Mouse (Mus musculus): Measurements from ENCODE around the gene Fabp6. TPM values are rescaled to one million over a fixed set of nuclear protein-coding genes. Genes with fewer than 3 reads are reported as not detected.

The Fabp6 gene
- not detected in 2 replicates for polyA plus RNA-seq (2016; fragmentation: Nextera tagmentation; extraction: Ambion mirVana)

DNA sequence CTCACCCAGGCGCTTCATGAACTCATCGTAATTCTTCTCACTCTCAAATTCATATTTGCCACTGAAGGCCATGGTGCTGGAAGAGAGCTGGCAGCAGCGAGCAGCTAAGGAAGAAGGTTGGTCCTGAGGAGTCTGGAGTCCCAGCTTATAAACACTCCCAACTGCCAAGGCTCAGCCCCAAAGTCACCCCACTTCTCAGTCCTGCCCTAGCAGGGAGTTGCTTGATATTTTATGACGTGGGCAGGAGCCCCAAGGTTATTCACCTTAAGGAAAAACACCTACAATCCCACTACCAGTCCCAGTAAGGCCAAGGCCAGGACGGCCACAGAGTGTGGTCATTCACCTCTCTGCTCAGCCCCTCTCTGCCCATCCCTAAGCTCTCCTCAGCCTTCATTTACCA, at the start of gene Fabp6:
Gene Fabp6, minus strand, starts transcription at position 101 of the 400 bp plus-strand sequence.
- no peak within 1 kb of the TSS for H3K9ac ChIP-seq
- H3K4me2 ChIP-seq (replicated peaks), result no peak within 1 kb of the TSS
- H3K4me1 ChIP-seq, result no peaks in the 10 kb centered on the region
- WGBS, result 91% methylated on average over 5 of the region's 5 CpGs
- H3K27ac ChIP-seq, result no peak within 1 kb of the TSS
- H3K36me3 ChIP-seq, result no peaks in the 10 kb centered on the region
- no peaks in the 10 kb centered on the region for H3K9me3 ChIP-seq (replicated peaks)
- ATAC-seq (ENCODE audit: low FRiP score), result no peak
- no peaks in the 10 kb centered on the region for H3K27me3 ChIP-seq
- H3K4me3 ChIP-seq, result no peak within 1 kb of the TSS

DNA sequence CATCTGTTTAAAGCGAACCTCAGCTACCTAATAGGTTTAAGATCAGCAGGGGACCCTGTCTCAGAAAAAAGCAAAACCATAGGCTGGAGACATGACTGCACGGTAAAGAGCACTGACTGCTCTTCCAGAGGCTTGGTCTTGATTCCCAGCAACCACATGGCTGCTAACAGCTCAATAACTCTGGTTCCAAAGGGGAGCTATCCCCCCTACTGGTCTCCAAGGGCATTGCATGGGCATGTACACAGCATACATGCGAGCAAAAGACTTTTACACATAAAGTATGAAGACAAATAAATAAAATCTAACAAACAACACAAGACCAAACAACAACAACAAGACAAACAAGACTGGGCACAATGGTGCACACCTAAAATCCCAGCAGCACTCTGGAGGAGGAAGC, 43.9 kb upstream of the Fabp6 start:
- no peaks in the 10 kb centered on the region for H3K9me3 ChIP-seq (replicated peaks)
- 80% methylated on average over 3 of the region's 3 CpGs for WGBS
- H3K27ac ChIP-seq, result no peak overlapping the region
- no peaks in the 10 kb centered on the region for H3K27me3 ChIP-seq
- H3K4me3 ChIP-seq, result no peak overlapping the region
- no peak overlapping the region for H3K9ac ChIP-seq
- ATAC-seq (ENCODE audit: low FRiP score), result no peak
- no peak overlapping the region for H3K4me2 ChIP-seq (replicated peaks)
- peaks cover 13% of the 10 kb centered on the region for H3K4me1 ChIP-seq
- no peaks in the 10 kb centered on the region for H3K36me3 ChIP-seq

- ATAC-seq (ENCODE audit: low FRiP score), result peak; percentile 88
- no peak overlapping the region for H3K4me3 ChIP-seq
- WGBS, result 33% methylated on average over 2 of the region's 2 CpGs
- H3K36me3 ChIP-seq, result no peaks in the 10 kb centered on the region
- H3K9ac ChIP-seq, result no peak overlapping the region
- H3K4me2 ChIP-seq (replicated peaks), result no peak overlapping the region
- peaks cover 13% of the 10 kb centered on the region for H3K4me1 ChIP-seq
- H3K27me3 ChIP-seq, result no peaks in the 10 kb centered on the region
- H3K9me3 ChIP-seq (replicated peaks), result no peaks in the 10 kb centered on the region
- H3K27ac ChIP-seq, result peak overlapping the region; percentile 58
Measured at GRCm38 (mm10) chr11:43643180-43643591, 41.8 kb upstream of the Fabp6 start.

DNA sequence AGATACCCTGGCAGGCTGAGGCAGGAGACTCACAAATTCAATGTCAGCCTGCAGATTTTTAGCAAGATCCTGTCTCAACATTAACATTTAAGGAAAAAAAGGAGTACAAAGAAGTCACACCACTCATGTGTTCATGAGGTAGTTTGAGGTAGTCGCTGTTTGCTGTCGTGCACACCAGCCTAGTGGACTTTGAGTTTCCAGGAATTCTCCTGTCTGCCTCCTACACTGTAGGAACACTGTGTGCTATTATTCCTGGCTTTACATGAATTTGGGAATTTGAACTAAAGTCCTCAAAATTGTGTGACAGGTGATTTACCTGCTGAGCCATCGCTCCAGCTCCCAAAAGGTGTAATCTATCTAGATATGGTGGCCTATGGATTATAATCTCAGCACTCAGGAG, 37.1 kb upstream of the Fabp6 start:
- Histone ChIP-seq H3K4me3 (no peak overlapping the region), H3K9me3 (replicated peaks) (no peaks in the 10 kb centered on the region), H3K4me1 (peaks cover 13% of the 10 kb centered on the region), H3K27ac (no peak overlapping the region), H3K27me3 (no peaks in the 10 kb centered on the region), H3K4me2 (replicated peaks) (no peak overlapping the region), H3K36me3 (no peaks in the 10 kb centered on the region), H3K9ac (no peak overlapping the region)
- no peak for ATAC-seq (ENCODE audit: low FRiP score)
- WGBS, result 96% methylated on average over 3 of the region's 3 CpGs

- no peaks in the 10 kb centered on the region for H3K27me3 ChIP-seq
- WGBS, result 81% methylated on average over 4 of the region's 4 CpGs
- ATAC-seq (ENCODE audit: low FRiP score), result no peak
Measured at GRCm38 (mm10) chr11:43636761-43637160, 35.4 kb upstream of the Fabp6 start.

DNA sequence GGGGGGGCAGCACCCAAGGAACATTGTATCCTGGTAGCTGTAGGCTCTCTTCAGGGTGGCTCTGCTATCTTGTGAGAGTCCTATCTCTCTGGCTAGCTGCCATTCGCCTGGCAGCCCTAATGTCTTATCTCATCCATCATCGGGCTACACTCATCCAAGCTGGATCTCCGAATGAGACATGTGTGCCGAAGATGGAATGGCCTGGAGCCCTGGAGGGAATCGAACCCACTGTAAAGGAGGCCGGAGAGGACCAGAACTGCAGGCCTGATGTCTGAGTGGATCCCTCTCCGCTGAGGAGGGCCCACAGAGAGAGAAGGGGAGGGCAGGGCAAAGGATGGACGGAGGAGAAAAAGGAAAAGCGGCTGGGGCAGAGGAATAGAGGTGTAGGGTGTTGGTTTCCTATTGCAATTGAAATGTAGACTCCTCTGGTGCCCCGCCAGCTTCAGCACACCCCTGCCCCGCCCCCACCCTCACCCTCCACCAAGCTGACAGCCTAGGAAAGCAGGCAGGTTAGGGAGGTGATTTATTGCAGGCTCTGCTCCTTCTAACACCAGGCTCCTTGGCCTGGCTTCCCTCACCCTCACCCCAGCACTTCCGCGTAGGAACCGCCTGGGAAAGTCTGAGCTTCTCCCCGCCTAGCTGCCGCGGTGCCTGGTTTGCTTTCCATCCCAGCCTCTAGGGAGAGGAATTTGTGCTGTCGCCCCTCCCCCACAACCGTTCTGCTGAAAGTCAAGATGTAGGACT, 32.5 kb upstream of the Fabp6 start:
- H3K27ac ChIP-seq, result peak overlapping the region; percentile 62; the same call in 1 of the 2 replicates

More at GRCm38 (mm10) chr11:43636761-43637160, 35.4 kb upstream of the Fabp6 start:
- H3K4me2 ChIP-seq (replicated peaks), result no peak overlapping the region
- H3K4me3 ChIP-seq, result no peak overlapping the region
- no peak overlapping the region for H3K9ac ChIP-seq
- H3K9me3 ChIP-seq (replicated peaks), result no peaks in the 10 kb centered on the region
- H3K36me3 ChIP-seq, result no peaks in the 10 kb centered on the region
- no peak overlapping the region for H3K27ac ChIP-seq
- peaks cover 8% of the 10 kb centered on the region for H3K4me1 ChIP-seq

GRCm38 (mm10) chr11:43633165-43633564, 31.8 kb upstream of the Fabp6 start:
- H3K27ac ChIP-seq, result no peak overlapping the region
- no peaks in the 10 kb centered on the region for H3K9me3 ChIP-seq (replicated peaks)
- no peaks in the 10 kb centered on the region for H3K36me3 ChIP-seq
- H3K4me1 ChIP-seq, result peaks cover 8% of the 10 kb centered on the region
- no peak overlapping the region for H3K4me3 ChIP-seq
- no peak overlapping the region for H3K4me2 ChIP-seq (replicated peaks)
- H3K9ac ChIP-seq, result no peak overlapping the region
- WGBS, result 81% methylated on average over 6 of the region's 6 CpGs
- H3K27me3 ChIP-seq, result no peaks in the 10 kb centered on the region
- peak; percentile 12; the same call in 1 of the 2 replicates for ATAC-seq (ENCODE audit: low FRiP score)

More for the DNA sequence above, 32.5 kb upstream of the Fabp6 start:
- ATAC-seq (ENCODE audit: low FRiP score), result peak; percentile 74
- no peaks in the 10 kb centered on the region for H3K9me3 ChIP-seq (replicated peaks)
- no peak overlapping the region for H3K4me3 ChIP-seq
- H3K27me3 ChIP-seq, result no peaks in the 10 kb centered on the region
- H3K9ac ChIP-seq, result no peak overlapping the region
- 21% methylated on average over 19 of the region's 19 CpGs for WGBS
- no peaks in the 10 kb centered on the region for H3K36me3 ChIP-seq
- H3K4me1 ChIP-seq, result peaks cover 8% of the 10 kb centered on the region
- H3K4me2 ChIP-seq (replicated peaks), result peak overlapping the region; percentile 35

DNA sequence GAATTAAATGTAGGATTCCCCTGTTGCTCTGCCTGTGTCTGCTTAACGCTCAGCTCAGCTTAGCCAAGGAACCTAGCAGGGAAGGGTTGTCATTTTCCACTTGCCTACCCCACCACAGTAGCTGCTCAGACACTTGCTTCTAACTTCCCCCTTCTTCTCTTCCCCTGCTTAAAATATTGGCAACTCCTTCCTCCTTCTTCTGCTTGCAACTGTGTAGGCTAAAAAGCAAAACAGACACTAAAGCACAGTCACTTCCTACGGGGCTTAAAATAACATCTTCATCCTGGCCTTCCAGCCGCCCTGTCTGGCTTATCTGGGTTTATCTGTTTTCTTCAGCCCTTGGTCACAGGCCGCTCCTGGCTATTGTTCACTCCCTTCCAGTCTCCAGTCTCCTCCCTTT, 31.2 kb upstream of the Fabp6 start:
- 64% methylated on average over 4 of the region's 4 CpGs for WGBS
- Histone ChIP-seq H3K27ac (no peak overlapping the region), H3K27me3 (no peaks in the 10 kb centered on the region), H3K4me3 (no peak overlapping the region), H3K4me2 (replicated peaks) (no peak overlapping the region), H3K9me3 (replicated peaks) (no peaks in the 10 kb centered on the region), H3K9ac (no peak overlapping the region), H3K36me3 (no peaks in the 10 kb centered on the region), H3K4me1 (peaks cover 8% of the 10 kb centered on the region)
- ATAC-seq (ENCODE audit: low FRiP score), result no peak

DNA sequence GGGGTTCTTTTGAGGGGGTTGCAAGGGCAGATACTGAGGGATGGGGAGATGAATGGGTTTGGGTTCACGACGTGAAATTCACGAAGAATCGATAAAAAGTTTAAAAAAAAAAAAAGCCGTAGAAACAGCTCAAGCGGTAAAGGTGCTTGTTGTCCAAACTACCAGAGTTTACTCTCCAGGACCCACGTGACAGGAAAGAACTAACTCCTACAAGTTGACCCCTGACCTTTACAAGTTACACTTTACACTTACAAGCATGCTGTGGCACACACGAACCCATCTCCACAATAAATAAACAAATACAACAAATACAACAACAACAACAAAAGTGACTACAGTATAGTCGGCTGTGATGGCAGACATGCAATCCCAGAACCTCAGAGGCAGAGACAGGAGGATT, 30.3 kb upstream of the Fabp6 start:
- no peak overlapping the region for H3K4me3 ChIP-seq
- 86% methylated on average over 9 of the region's 9 CpGs for WGBS
- no peak for ATAC-seq (ENCODE audit: low FRiP score)
- H3K9ac ChIP-seq, result no peak overlapping the region
- no peaks in the 10 kb centered on the region for H3K36me3 ChIP-seq
- no peak overlapping the region for H3K4me2 ChIP-seq (replicated peaks)
- H3K27me3 ChIP-seq, result no peaks in the 10 kb centered on the region
- peaks cover 17% of the 10 kb centered on the region for H3K4me1 ChIP-seq
- no peaks in the 10 kb centered on the region for H3K9me3 ChIP-seq (replicated peaks)
- H3K27ac ChIP-seq, result no peak overlapping the region

GRCm38 (mm10) chr11:43626927-43627645, 25.7 kb upstream of the Fabp6 start:
- Histone ChIP-seq H3K9ac (peak overlapping the region; percentile 19; the same call in 1 of the 2 replicates), H3K27ac (0 out of 2 replicates have a peak overlapping the region, but pooled peaks have one; percentile 36), H3K4me2 (replicated peaks) (peak overlapping the region; percentile 44), H3K27me3 (no peaks in the 10 kb centered on the region), H3K9me3 (replicated peaks) (no peaks in the 10 kb centered on the region), H3K4me1 (peaks cover 15% of the 10 kb centered on the region), H3K36me3 (no peaks in the 10 kb centered on the region), H3K4me3 (0 out of 2 replicates have a peak overlapping the region, but pooled peaks have one; percentile 0)
- WGBS, result 28% methylated on average over 18 of the region's 18 CpGs
- ATAC-seq (ENCODE audit: low FRiP score), result no peak

- Histone ChIP-seq H3K36me3 (no peaks in the 10 kb centered on the region), H3K27me3 (no peaks in the 10 kb centered on the region), H3K4me1 (peaks cover 15% of the 10 kb centered on the region), H3K4me3 (0 out of 2 replicates have a peak overlapping the region, but pooled peaks have one; percentile 0), H3K4me2 (replicated peaks) (peak overlapping the region; percentile 44), H3K9me3 (replicated peaks) (no peaks in the 10 kb centered on the region), H3K9ac (peak overlapping the region; percentile 19; the same call in 1 of the 2 replicates), H3K27ac (peak overlapping the region; percentile 40; the same call in 1 of the 2 replicates)
- ATAC-seq (ENCODE audit: low FRiP score), result peak; percentile 38; the same call in 1 of the 2 replicates
- WGBS, result 9% methylated on average over 12 of the region's 12 CpGs
Measured at GRCm38 (mm10) chr11:43626300-43626926, 25.1 kb upstream of the Fabp6 start.

DNA sequence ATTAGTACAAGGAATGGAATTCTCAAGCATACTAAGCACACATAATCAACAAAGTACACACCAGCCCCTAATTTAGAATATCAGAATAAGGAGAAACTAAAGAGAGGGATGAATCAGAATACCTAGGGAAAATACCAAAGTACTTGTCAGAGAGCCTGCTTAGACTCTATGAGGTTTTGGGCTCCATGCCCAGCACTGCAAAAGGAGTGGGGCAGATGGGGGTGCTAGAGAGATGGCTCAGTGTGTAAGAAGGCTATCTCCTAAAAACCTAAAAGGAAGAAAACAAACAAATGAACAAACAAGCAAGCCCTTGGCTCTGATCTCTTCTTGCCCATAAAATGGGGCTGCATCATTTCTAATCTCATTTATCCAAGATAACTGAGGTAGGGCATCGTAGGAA, 23.0 kb upstream of the Fabp6 start:
- Histone ChIP-seq H3K4me3 (no peak overlapping the region), H3K9me3 (replicated peaks) (no peaks in the 10 kb centered on the region), H3K36me3 (no peaks in the 10 kb centered on the region), H3K27ac (no peak overlapping the region), H3K9ac (no peak overlapping the region), H3K27me3 (no peaks in the 10 kb centered on the region), H3K4me2 (replicated peaks) (no peak overlapping the region), H3K4me1 (peaks cover 15% of the 10 kb centered on the region)
- 97% methylated on average over 1 of the region's 1 CpGs for WGBS
- no peak for ATAC-seq (ENCODE audit: low FRiP score)
